Mouse (Mus musculus) embryonic facial prominence, embryonic 12.5 days (tissue): ENCODE measurements around the gene Pisd. TPM values are rescaled to one million over a fixed set of nuclear protein-coding genes. Genes with fewer than 3 reads are reported as not detected.

Source experiments
- polyA plus RNA-seq: library from polyadenylated mRNA; unstranded; fragments of >200 nt; fragmentation: Nextera tagmentation; extraction: Ambion mirVana; gene quantifications from 2 replicates; pipeline ENCODE4 v1.2.1, GENCODE M21; 2016

Pisd gene
- polyA plus RNA-seq, 1 experiment from 2014 or later, result 62.0 TPM

Other genes starting within 250 kb of the Pisd start
- gene Yes1, start 174.5 kb downstream of the Pisd start, polyA plus RNA-seq, result 38.7 and 39.2 TPM in 2 replicates
- not detected in 2 replicates for gene Gm20671, start 41.5 kb upstream of the Pisd start, polyA plus RNA-seq
- gene Prr14l, start 68.6 kb upstream of the Pisd start, polyA plus RNA-seq, result 14.1 and 16.2 TPM in 2 replicates
- gene Depdc5, start 78.1 kb upstream of the Pisd start, polyA plus RNA-seq, result 30.4 and 31.9 TPM in 2 replicates
- 397 and 405 TPM in 2 replicates for gene Ywhah, start 233.2 kb upstream of the Pisd start, polyA plus RNA-seq